Mouse (Mus musculus): ENCODE data around the gene Cdc37.
"Not testable (repeated sequence)": the region's sequence is repeated elsewhere in the genome, so short reads cannot be mapped to it uniquely, and the experiment has no call there.

- not testable (repeated sequence) for TF ChIP-seq CTCF (IDR thresholded peaks at IDR 0.05; ENCODE audit: borderline replicate concordance, control insufficient read depth, extremely low read depth, insufficient read depth, low read length, poor library complexity); POLR2A (IDR thresholded peaks at IDR 0.05; ENCODE audit: control insufficient read depth, extremely low read depth, insufficient read depth, low read length, poor library complexity)
Measured at GRCm38 (mm10) chr9:21195736-21196505, 46.1 kb upstream of the Cdc37 start.
